8 mouse cellular contexts compared by ENCODE assay signal in genomic region chr11:60250971-60251643, GRCm38 (mm10). TPM values are rescaled to one million over a fixed set of nuclear protein-coding genes. Genes with fewer than 3 reads are reported as not detected.
DNase-seq lines count a peak whose midpoint lies in the region; ATAC-seq and TF ChIP-seq lines count a peak whose summit lies in the region.

No protein-coding gene starts in this region.

- intact Hi-C loops in left cerebral cortex, postnatal 14 days (cut with DNase I), result loop anchor here (5.0 kb wide), 1 partner anchor 41 kb away; no protein-coding TSS in a partner anchor
- intact Hi-C loops in left cerebral cortex, postnatal 36 days (cut with DNase I), result loop anchor here (5.0 kb wide), 2 partner anchors 41 to 161 kb away; no protein-coding TSS in a partner anchor

- H3K9me3 ChIP-seq in liver, embryonic 14.5 days (ENCODE audit: control insufficient read depth, low read length), result no peaks in the 10 kb centered on the region

- no peaks in the 10 kb centered on the region for H3K27me3 ChIP-seq in liver, embryonic 14.5 days (ENCODE audit: control insufficient read depth, insufficient read depth, low read length)

- H3K27ac ChIP-seq in cortical plate, adult 2 months (ENCODE audit: insufficient read depth, low read length), result no peak overlapping the region
- no peak overlapping the region for H3K27ac ChIP-seq in liver, embryonic 14.5 days

- 51% methylated on average over 6 of the region's 6 CpGs for WGBS in liver, embryonic 14.5 days (ENCODE audit: insufficient replicate concordance)

- no peak for TF ChIP-seq EP300 in liver, embryonic 14.5 days (IDR thresholded peaks at IDR 0.05; ENCODE audit: low read depth)

- H3K4me1 ChIP-seq in cortical plate, adult 2 months (ENCODE audit: control insufficient read depth, insufficient read depth, low read length), result peaks cover 12% of the 10 kb centered on the region
- peaks cover 0 to 3% of the 10 kb centered on the region in 2 experiments; a peak in 2 of 4 replicates for H3K4me1 ChIP-seq in liver, embryonic 14.5 days (replicated peaks; ENCODE audit: control insufficient read depth in 2 of 2, insufficient read depth in 2 of 2, low read length in 1 of 2)

- no peaks in the 10 kb centered on the region for H3K36me3 ChIP-seq in liver, embryonic 14.5 days (replicated peaks; ENCODE audit: control insufficient read depth, insufficient read depth, low read depth)

- ATAC-seq in inflammation-experienced regulatory T-cells, adult 6 months, result peak; percentile 38
- ATAC-seq in liver, embryonic 14.5 days (ENCODE audit: insufficient read depth), result no peak

- TF ChIP-seq CTCF in cortical plate, adult 2 months (IDR thresholded peaks at IDR 0.05; ENCODE audit: extremely low read depth, insufficient read depth, low read length), result peak; percentile 46; the same call in 1 of the 2 replicates
- TF ChIP-seq CTCF in liver, embryonic 14.5 days (IDR thresholded peaks at IDR 0.05; ENCODE audit: low read depth), result peak; percentile 83

- H3K9ac ChIP-seq in liver, embryonic 14.5 days (replicated peaks), result no peak overlapping the region

- peak; percentile 55 to 57 for DNase-seq in left cerebral cortex, postnatal 14 days (ENCODE audit: low spot score in 2 of 2)
- DNase-seq in left cerebral cortex, postnatal 36 days (ENCODE audit: low spot score in 2 of 2), result no peak
- peak; percentile 49 for DNase-seq in R1 (ENCODE audit: low read depth, low spot score)
- peak; percentile 16 to 45 (median 30) for DNase-seq in liver, embryonic 14.5 days (ENCODE audit: low read depth in 3 of 3, low spot score in 3 of 3)
- DNase-seq in spleen, adult 12 weeks (ENCODE audit: low spot score), result peak; percentile 7
- DNase-seq in ovary, postnatal 36 days (ENCODE audit: low spot score), result no peak

- TF ChIP-seq POLR2A in cortical plate, adult 2 months (IDR thresholded peaks at IDR 0.05; ENCODE audit: extremely low read depth, insufficient read depth, low read length), result no peak

- H3K4me3 ChIP-seq in cortical plate, adult 2 months (ENCODE audit: insufficient read depth, low read length), result no peak overlapping the region
- no peak overlapping the region for H3K4me3 ChIP-seq in liver, embryonic 14.5 days (ENCODE audit: insufficient read depth in 1 of 2, low read depth in 2 of 2, low read length in 2 of 2)

- no peak overlapping the region for H3K4me2 ChIP-seq in liver, embryonic 14.5 days (ENCODE audit: low read depth)

RNA-seq across cellular contexts. Expression of gene Srebf1, which starts 28.7 kb away (rescaled TPM):
- total RNA-seq in left cerebral cortex, postnatal 14 days (2021), result 10 to 100 TPM; 35.5 to 36.1 TPM
- total RNA-seq in left cerebral cortex, postnatal 36 days (2021), result 10 to 100 TPM; 48.2 to 63.2 TPM
- 51.2 and 56.7 TPM in 2 replicates for polyA plus RNA-seq in cortical plate, adult 2 months (2012; rRNA removed)
- polyA plus RNA-seq in inflammation-experienced regulatory T-cells, adult 6 months (2017; shearing (Covaris generic)), result 10 to 100 TPM; 21.7 to 26.7 (median 24.3) TPM
- 38.8 and 45.7 TPM in 2 replicates for polyA plus RNA-seq in liver, embryonic 14.5 days (2012; rRNA removed)
- polyA plus RNA-seq in liver, embryonic 14.5 days (2014; fragmentation: Nextera tagmentation; extraction: Ambion mirVana), result 37.6 and 49.6 TPM in 2 replicates

Comparison
In these comparisons a context has a peak if more than half of its experiments do, and no peak if none do; other contexts are left out.
1. DNase-seq: peak in left cerebral cortex, postnatal 14 days (2 of 2), R1 (single experiment), liver, embryonic 14.5 days (3 of 3) and spleen, adult 12 weeks (single experiment); none in left cerebral cortex, postnatal 36 days (0 of 2) and ovary, postnatal 36 days (single experiment).